Mouse (Mus musculus): ENCODE results near the gene Klf3.

DNA sequence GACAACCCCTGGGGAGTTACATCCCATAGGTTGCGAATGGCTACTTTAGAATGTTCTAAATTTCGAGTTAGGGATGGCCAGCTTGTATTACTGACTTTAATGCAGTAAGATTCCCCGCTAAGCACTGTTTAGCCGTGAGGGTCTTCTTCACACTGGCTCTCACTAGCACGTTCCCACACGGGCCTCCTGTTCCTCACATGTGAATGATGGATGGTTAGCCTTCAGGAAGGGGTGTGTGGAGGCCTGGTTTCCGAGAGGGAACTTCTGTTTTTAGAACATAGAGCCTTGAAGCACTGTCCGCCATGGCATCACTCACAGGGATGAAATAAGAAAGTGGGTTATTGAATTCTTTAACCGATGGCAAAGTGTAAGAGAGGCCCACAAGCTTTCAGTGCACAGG is 25.1 kb downstream of the Klf3 start:
- no peak for TF ChIP-seq CTCF (IDR thresholded peaks at IDR 0.05; ENCODE audit: low read depth, low read length)
- TF ChIP-seq POLR2A (IDR thresholded peaks at IDR 0.05; ENCODE audit: borderline replicate concordance, low read depth, low read length) = no peak

Data from bone marrow macrophage, adult 2 months (primary cell).